Mouse (Mus musculus): ENCODE measurements around the gene Itprid1. TPM values are rescaled to one million over a fixed set of nuclear protein-coding genes. Genes with fewer than 3 reads are reported as not detected.

The Itprid1 gene
- polyA plus RNA-seq, 1 experiment from 2014 or later: not detected

DNA sequence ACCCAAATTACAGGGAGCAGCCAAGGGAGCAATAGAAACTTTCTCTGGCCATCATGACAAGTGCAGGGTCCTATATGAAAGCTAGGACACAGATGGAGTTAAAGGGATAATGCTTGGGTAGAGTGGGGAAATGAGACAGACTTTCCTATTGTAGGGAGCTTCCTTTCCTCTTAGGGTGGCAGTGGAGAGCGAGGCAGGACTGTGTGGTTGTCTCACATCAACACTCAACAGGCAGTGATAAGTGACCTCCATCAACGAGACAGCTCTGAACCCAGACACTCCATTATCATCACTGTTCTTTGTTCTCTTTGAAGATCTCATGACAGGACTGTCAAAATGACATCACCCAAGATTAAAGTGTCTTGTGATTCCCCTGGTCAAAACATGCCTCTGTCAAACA is 182.9 kb downstream of the Itprid1 start:
- Histone ChIP-seq H3K27ac (ENCODE audit: low read depth, low read length) (no peak overlapping the region), H3K9ac (ENCODE audit: low read depth, low read length) (no peak overlapping the region), H3K4me1 (ENCODE audit: control insufficient read depth, insufficient read depth, low read length) (peaks cover 13% of the 10 kb centered on the region), H3K9me3 (replicated peaks; ENCODE audit: control insufficient read depth, low read length) (no peaks in the 10 kb centered on the region), H3K27me3 (ENCODE audit: control insufficient read depth, insufficient read depth, low read length) (no peaks in the 10 kb centered on the region), H3K4me3 (ENCODE audit: low read depth, low read length) (no peak overlapping the region), H3K4me2 (peak overlapping the region; percentile 45; the same call in 1 of the 2 replicates), H3K36me3 (ENCODE audit: control insufficient read depth, insufficient read depth, low read length) (no peaks in the 10 kb centered on the region)
- ATAC-seq (replicated peaks; ENCODE audit: insufficient number of reproducible peaks, low FRiP score, low TSS enrichment): peak; percentile 76; the same call in 1 of the 2 replicates
- WGBS (ENCODE audit: insufficient replicate concordance): 9% methylated on average over 2 of the region's 2 CpGs

DNA sequence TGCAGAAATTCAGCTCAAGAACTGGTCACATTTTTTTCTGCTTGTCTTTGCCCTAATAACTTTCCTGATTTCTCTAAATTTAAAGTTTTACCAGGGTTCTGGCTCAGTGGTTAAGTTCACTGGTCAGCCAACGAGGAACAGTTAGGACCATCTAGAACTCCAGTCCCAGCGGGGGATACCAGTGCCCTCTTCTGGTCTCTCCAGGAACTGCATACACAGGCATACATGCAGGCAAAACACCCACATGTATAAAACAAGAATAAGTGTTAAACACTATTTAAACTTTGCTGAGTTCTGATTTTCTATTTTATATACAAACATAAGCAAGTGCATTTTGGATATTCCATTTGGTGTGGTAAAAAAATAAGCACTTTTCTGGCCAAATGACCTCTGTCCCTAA is 188.8 kb downstream of the Itprid1 start:
- Histone ChIP-seq H3K4me3 (ENCODE audit: low read depth, low read length) (no peak overlapping the region), H3K4me2 (no peak overlapping the region), H3K4me1 (ENCODE audit: control insufficient read depth, insufficient read depth, low read length) (0 out of 2 replicates have a peak, but pooled peaks cover under 1% of the 10 kb centered on the region), H3K27ac (ENCODE audit: low read depth, low read length) (no peak overlapping the region), H3K36me3 (ENCODE audit: control insufficient read depth, insufficient read depth, low read length) (no peaks in the 10 kb centered on the region), H3K9ac (ENCODE audit: low read depth, low read length) (no peak overlapping the region), H3K27me3 (ENCODE audit: control insufficient read depth, insufficient read depth, low read length) (no peaks in the 10 kb centered on the region), H3K9me3 (replicated peaks; ENCODE audit: control insufficient read depth, low read length) (no peaks in the 10 kb centered on the region)
- no peak for ATAC-seq (replicated peaks; ENCODE audit: insufficient number of reproducible peaks, low FRiP score, low TSS enrichment)
- 57% methylated on average over 2 of the region's 2 CpGs for WGBS (ENCODE audit: insufficient replicate concordance)

DNA sequence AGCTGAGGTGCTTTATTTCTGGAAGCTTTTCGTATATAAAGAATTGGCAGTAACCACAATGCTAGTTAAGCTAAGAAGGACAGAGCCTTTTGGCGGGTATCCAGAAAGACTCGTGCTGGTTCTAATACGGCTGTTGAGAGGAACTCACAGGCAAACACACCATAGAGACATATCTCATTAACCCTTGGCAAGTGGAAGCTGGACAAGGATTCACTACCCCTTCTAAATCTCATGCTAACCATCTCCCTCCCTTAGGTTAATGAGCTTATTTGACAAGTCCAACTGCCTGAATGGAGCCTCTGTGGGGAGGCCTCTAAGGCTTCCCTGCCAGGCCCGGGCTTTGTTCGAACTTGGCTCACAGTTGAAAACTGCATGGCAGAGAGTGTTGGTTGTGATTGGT is 190.6 kb downstream of the Itprid1 start:
- no peak for ATAC-seq (replicated peaks; ENCODE audit: insufficient number of reproducible peaks, low FRiP score, low TSS enrichment)
- H3K9ac ChIP-seq (ENCODE audit: low read depth, low read length): no peak overlapping the region
- no peak overlapping the region for H3K4me2 ChIP-seq

DNA sequence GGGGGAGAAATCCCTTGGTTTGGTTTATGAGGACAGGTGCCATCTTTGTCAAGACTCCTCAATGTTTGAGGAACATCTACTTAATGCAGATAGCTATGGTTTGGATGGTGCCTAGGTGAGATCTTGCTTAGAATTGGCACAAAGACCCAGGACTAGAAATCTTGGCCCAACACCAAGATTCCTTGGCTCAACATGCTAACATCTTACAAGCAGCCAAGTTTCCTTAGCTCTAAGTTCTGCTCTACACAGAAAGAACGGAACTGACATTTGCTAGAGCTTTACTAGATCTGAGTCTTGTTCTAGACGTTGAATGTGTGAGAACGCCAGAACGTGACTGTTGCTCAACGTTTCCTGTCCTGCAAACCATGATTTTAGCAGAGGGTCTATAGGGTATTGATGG is 191.3 kb downstream of the Itprid1 start:
- Histone ChIP-seq H3K9me3 (replicated peaks; ENCODE audit: control insufficient read depth, low read length) (no peaks in the 10 kb centered on the region), H3K27ac (ENCODE audit: low read depth, low read length) (no peak overlapping the region), H3K4me2 (no peak overlapping the region), H3K4me1 (ENCODE audit: control insufficient read depth, insufficient read depth, low read length) (no peaks in the 10 kb centered on the region), H3K4me3 (ENCODE audit: low read depth, low read length) (no peak overlapping the region), H3K9ac (ENCODE audit: low read depth, low read length) (no peak overlapping the region), H3K36me3 (ENCODE audit: control insufficient read depth, insufficient read depth, low read length) (no peaks in the 10 kb centered on the region), H3K27me3 (ENCODE audit: control insufficient read depth, insufficient read depth, low read length) (no peaks in the 10 kb centered on the region)
- WGBS (ENCODE audit: insufficient replicate concordance): 80% methylated on average over 5 of the region's 5 CpGs
- ATAC-seq (replicated peaks; ENCODE audit: insufficient number of reproducible peaks, low FRiP score, low TSS enrichment): no peak

More for the DNA sequence above, 190.6 kb downstream of the Itprid1 start:
- Histone ChIP-seq H3K27me3 (ENCODE audit: control insufficient read depth, insufficient read depth, low read length) (no peaks in the 10 kb centered on the region), H3K4me3 (ENCODE audit: low read depth, low read length) (no peak overlapping the region), H3K27ac (ENCODE audit: low read depth, low read length) (no peak overlapping the region), H3K4me1 (ENCODE audit: control insufficient read depth, insufficient read depth, low read length) (no peaks in the 10 kb centered on the region), H3K36me3 (ENCODE audit: control insufficient read depth, insufficient read depth, low read length) (no peaks in the 10 kb centered on the region), H3K9me3 (replicated peaks; ENCODE audit: control insufficient read depth, low read length) (no peaks in the 10 kb centered on the region)
- 77% methylated on average over 6 of the region's 6 CpGs for WGBS (ENCODE audit: insufficient replicate concordance)

Other genes with a start within 250 kb of the Itprid1 start
- 0.46 TPM in 2 replicates for gene Neurod6, start 155.6 kb upstream of the Itprid1 start, polyA plus RNA-seq (2014; fragmentation: Nextera tagmentation; extraction: Ambion mirVana)
- gene Ppp1r17, start 180.6 kb downstream of the Itprid1 start, polyA plus RNA-seq (2014; fragmentation: Nextera tagmentation; extraction: Ambion mirVana): 15.6 and 18.9 TPM in 2 replicates